Mouse (Mus musculus) mammary gland, adult 2 months (tissue): Measurements from ENCODE around the gene Stx5a. TPM values are rescaled to one million over a fixed set of nuclear protein-coding genes. Genes with fewer than 3 reads are reported as not detected.

Source experiments
- polyA plus RNA-seq: library from polyadenylated mRNA; depleted of rRNA; stranded (reverse); fragments of >200 nt; gene quantifications from 2 replicates; pipeline ENCODE4 v1.2.3, GENCODE M21; 2012; ENCODE audit warnings: low replicate concordance; rRNA removed

Gene Stx5a
- polyA plus RNA-seq: 73.4 and 84.9 TPM in 2 replicates

GRCm38 (mm10) chr19:8741243-8741869 lies at the start of gene Stx5a:
Gene Stx5a, plus strand, starts transcription at chr19:8741413.

DNA sequence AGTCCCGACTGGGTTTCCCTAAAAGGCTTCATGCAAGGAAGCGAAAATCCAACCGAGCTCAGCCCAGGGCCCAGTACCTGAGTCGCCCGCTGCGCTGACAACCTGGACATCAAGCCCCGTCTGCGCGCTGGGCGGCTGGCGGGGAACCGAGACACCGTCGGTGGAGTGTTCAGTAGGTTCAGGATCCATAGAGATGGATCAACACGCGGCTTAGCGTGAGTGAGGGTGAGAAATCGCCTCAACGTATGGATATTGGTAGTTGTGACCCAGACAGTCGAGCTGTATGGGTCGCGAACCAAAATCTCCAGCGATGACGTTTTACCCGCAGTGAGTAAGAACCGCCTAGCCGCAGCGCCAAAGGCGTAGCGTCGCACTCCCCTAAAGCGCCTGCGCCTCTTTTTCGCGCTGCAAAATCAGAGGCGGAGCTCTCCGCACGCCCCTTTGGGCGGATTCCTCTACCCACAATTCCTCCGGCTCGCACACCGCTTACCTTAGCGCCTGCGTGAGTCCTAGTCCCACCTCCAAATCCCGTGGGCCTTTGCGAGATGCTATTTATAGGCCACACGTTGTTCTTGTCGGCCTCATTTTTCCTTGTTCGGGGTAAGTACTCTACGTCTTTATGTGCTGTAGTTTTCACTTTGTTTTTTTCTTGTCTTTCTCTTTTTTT lies 18.2 kb upstream of the Stx5a start, which contains the start of gene Slc3a2:
Gene Slc3a2 (minus strand): TSS at position 463 of the 667 bp plus-strand sequence.

DNA sequence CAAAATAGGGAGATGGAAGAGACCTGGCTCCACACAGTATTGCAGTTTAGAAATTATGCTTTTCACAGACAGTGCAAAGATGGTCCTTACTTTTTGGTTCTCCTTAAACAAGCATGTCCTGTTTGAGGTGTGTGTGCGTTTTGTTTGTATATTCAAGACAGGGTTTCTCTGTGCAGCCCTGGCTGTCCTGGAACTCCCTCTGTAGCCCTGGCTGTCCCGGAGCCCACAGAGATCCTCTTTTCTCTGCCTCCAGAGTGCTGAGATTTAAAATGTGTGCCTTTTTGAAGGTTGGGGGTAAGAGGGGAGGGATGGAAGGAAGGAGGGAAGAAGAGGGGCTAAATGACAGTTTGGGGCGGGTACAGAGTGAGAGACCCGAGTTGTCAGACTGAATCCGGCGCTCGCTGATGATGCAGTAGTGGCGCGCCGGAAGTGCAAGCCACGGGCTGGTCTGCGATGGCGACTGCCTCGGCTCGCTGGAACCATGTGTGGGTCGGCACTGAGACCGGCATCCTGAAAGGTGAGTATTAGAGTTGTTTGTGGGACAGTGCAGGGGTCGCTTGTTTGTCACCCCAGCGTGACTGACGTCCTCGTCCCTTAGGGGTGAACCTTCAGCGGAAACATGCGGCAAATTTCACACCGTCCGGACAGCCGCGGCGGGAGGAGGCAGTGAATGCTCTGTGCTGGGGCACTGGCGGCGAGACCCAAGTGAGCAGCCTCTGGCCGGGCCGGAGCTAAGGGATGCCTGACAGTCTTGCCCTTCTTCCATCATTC lies 5.6 kb upstream of the Stx5a start, which contains the start of gene Wdr74:
Gene Wdr74 (plus strand): TSS at position 439 of the 771 bp plus-strand sequence.

DNA sequence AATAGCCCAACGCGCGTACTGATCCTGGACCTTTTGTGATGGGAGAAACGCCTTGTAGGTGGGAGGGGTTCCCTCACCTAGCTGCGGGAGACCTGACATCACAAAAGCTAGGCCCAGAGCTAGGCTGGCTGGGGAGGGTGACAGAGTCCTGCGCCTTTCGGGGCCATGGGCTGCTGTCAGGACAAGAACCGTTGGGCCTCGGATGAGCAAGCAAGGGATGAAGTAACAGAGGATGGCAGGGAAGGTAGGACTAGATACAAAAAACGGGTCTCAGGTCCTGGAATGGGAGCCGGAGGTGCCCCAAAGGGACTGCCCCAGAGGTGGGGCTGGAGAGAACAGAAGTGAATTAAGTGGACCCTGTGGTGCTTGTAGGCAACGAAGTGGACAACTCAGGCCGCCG lies 610 bp upstream of the Stx5a start, which contains the start of gene 1700092M07Rik:
Gene 1700092M07Rik (plus strand): TSS at position 116 of the 400 bp plus-strand sequence.

DNA sequence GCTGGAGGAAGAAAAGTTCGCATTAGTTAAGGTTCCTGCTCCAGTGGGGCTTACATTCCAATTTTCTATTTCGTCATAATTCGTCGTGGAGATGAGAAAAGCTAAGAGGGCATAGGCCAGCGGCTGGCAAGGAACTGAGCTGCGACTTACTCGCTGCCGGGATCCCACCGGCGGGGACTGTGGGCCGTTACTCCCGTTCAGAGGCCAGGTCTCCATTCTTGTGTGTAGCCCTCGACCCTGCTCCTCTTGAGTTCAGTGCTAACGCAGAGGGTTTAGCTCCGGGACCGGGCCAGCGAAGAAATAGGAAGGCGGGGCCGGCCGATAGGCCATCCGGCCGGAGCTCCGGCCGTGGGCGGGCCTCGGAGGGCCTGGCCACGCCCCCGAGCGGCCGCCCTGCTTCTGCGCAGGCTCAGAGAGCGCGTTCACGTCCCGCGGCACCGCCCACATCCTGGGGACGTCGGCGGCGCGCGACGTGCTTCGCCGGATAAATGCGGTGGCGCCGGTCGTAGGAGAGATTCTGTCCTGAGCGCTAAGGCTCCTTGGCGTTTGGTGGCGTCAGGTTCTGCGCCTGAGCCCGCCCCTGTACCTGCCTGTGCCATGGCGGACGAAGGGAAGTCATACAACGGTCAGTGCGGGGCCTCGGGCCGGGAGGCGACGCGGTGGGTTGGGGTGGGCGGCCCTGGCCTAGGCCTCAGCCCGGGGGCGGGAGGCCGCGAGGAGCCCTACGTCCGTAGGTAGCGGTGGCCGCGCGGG lies 15.6 kb downstream of the Stx5a start, which contains the start of gene Nxf1:
Gene Nxf1 (plus strand): TSS at position 439 of the 753 bp plus-strand sequence.

GRCm38 (mm10) chr19:8770567-8771270 lies 29.5 kb downstream of the Stx5a start, which contains the start of gene Tmem223:
Gene Tmem223, plus strand, starts transcription at chr19:8770996.

GRCm38 (mm10) chr19:8774086-8774835 lies 33.0 kb downstream of the Stx5a start, which contains the start of gene Tmem179b:
Gene Tmem179b, minus strand, starts transcription at chr19:8774467.

DNA sequence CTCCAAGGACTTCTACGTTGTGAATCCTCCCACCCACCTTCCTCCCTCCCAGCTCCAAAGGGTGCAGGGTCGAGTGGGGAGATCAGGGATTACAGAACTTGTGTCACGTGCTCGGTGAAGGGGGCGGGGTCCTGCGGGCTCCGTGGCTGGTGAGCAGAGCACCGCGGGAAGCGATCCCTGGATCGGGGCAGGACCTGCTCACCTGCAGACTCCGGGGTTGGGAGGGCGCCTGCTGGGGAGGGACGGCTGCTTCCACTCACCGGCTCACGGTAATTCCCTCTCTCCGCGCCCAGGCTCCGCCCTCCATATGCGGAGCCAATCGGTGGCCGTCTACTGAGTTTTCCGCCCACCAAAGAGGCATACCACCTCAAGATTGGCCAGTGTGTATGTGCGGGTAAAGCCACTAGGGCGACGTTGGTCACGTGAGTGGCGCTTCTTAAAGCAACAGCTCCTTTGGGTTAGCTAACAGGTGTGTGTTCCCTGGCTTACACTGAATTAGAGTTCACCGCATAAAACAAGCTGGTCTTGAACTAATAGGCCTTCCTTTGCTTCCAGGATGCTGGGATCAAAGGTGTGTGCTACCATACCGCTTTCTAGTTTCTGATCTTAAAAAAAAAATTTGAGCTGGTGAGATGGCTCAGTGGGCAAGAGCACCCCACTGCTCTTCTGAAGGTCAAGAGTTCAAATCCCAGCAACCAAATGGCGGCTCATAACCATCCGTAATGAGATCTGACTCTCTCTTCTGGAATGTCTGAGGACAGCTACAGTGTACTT lies 45.0 kb downstream of the Stx5a start, which contains the start of gene Taf6l:
Gene Taf6l (minus strand): TSS at position 410 of the 774 bp plus-strand sequence.

DNA sequence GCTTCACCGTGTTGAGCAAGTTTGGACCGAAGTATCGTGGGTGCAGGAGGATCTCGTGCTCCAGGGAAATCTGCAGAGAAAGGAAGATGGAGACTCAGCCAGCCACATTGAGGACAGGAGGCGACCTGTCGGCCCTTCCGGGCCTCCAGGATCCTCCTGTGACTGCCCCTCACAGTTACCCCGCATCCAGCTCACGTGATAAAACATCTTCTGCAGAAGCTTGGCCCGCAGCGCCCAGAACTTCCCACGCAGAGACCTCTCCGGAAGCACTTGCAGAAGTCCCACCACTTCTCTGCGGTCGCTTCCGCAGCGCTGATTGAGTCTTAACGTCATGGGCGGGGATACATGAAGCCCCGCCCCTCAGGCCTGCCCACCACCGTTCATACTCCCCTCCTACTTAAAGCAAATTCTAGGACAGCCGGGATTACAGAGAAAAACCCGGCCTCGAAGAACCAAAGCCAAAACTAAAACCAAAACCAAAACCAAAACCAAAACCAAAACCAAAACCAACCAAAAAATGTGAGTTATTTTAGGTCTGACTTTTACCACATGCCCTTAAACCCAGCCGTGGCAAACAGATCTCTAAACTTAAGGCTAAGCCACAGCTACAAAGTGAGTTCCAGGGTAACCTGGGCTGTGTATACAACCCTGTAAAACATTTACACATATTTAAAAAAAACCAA lies 57.2 kb downstream of the Stx5a start, which contains the start of gene Polr2g:
Gene Polr2g (minus strand): TSS at position 314 of the 683 bp plus-strand sequence.

DNA sequence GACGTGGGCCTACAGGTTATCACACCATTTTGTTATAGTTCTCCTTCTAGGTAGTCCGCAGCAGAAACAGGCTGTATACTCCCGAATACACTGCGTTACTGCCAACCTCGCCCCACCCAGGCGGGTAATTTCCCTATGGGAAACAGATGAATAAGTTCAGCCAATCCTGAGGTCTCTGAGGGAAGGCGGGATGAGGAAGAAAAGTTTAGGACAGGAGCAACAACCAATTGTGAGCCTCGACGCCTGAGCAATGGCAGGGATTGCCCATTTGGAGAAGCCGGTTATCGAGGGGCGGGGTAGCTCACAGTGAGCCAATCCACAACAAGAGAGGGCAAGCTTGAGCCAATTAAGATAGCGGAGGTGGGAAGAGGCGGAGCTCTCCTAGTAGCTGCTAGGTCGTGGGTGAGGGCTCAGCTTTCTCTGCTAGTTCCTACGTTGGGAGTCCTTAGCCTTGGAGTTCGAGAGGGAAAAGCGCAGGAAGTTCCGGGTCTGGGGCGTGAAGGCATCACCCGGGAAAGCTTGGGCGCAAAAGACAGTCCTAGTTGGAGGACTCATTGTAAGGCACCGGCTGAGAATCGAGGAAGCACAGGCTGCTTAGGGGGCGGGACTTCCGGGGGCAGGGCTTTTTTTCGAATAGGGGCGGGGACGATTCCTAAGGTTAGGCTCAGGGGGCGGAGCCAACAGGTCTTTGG lies 61.1 kb downstream of the Stx5a start, which contains the start of gene Zbtb3:
Gene Zbtb3 (plus strand): TSS at position 426 of the 692 bp plus-strand sequence.

Other genes with a start within 250 kb of the Stx5a start
- gene Slc22a8, start 150.2 kb upstream of the Stx5a start, polyA plus RNA-seq: not detected in 2 replicates
- not detected in 2 replicates for gene Slc22a6, start 123.4 kb upstream of the Stx5a start, polyA plus RNA-seq
- 3.0 and 3.4 TPM in 2 replicates for gene Chrm1, start 77.6 kb upstream of the Stx5a start, polyA plus RNA-seq
- gene Slc3a2, start 18.0 kb upstream of the Stx5a start, polyA plus RNA-seq: 156 and 200 TPM in 2 replicates
- gene Wdr74, start 5.6 kb upstream of the Stx5a start, polyA plus RNA-seq: 25.6 and 42.9 TPM in 2 replicates
- not detected in 2 replicates for gene 1700092M07Rik, start 695 bp upstream of the Stx5a start, polyA plus RNA-seq
- 75.3 and 140 TPM in 2 replicates for gene Nxf1, start 15.7 kb downstream of the Stx5a start, polyA plus RNA-seq
- gene Tmem223, start 29.6 kb downstream of the Stx5a start, polyA plus RNA-seq: 300 and 304 TPM in 2 replicates
- 133 and 165 TPM in 2 replicates for gene Tmem179b, start 33.1 kb downstream of the Stx5a start, polyA plus RNA-seq
- 15.2 and 17.4 TPM in 2 replicates for gene Taf6l, start 45.0 kb downstream of the Stx5a start, polyA plus RNA-seq
- gene Polr2g, start 57.2 kb downstream of the Stx5a start, polyA plus RNA-seq: 30.3 and 61.5 TPM in 2 replicates
- 2.4 and 3.2 TPM in 2 replicates for gene Zbtb3, start 61.1 kb downstream of the Stx5a start, polyA plus RNA-seq
- gene Ttc9c, start 77.9 kb downstream of the Stx5a start, polyA plus RNA-seq: 10.7 and 20.5 TPM in 2 replicates
- 13.8 and 14.4 TPM in 2 replicates for gene Hnrnpul2, start 78.6 kb downstream of the Stx5a start, polyA plus RNA-seq
- not detected in 2 replicates for gene AC129217.1, start 88.4 kb downstream of the Stx5a start, polyA plus RNA-seq
- gene Bscl2, start 96.1 kb downstream of the Stx5a start, polyA plus RNA-seq: 568 and 621 TPM in 2 replicates
- gene Gng3, start 97.8 kb downstream of the Stx5a start, polyA plus RNA-seq: 0.34 and 0.65 TPM in 2 replicates
- gene Lrrn4cl, start 109.4 kb downstream of the Stx5a start, polyA plus RNA-seq: 14.0 and 20.9 TPM in 2 replicates
- gene Ubxn1, start 130.1 kb downstream of the Stx5a start, polyA plus RNA-seq: 98.5 and 113 TPM in 2 replicates
- 24.0 and 25.0 TPM in 2 replicates for gene Uqcc3, start 139.5 kb downstream of the Stx5a start, polyA plus RNA-seq
- 1.1 and 3.0 TPM in 2 replicates for gene Lbhd1, start 142.3 kb downstream of the Stx5a start, polyA plus RNA-seq
- gene Gm49403, start 142.5 kb downstream of the Stx5a start, polyA plus RNA-seq: not detected in 2 replicates
- gene 1810009A15Rik, start 147.4 kb downstream of the Stx5a start, polyA plus RNA-seq: 9.6 and 10.3 TPM in 2 replicates
- not detected in 2 replicates for gene Gm49416, start 147.5 kb downstream of the Stx5a start, polyA plus RNA-seq
- gene Ints5, start 151.6 kb downstream of the Stx5a start, polyA plus RNA-seq: 28.9 and 29.0 TPM in 2 replicates
- 97.1 and 165 TPM in 2 replicates for gene Ganab, start 156.7 kb downstream of the Stx5a start, polyA plus RNA-seq
- 79.0 and 149 TPM in 2 replicates for gene B3gat3, start 179.0 kb downstream of the Stx5a start, polyA plus RNA-seq
- gene Rom1, start 187.9 kb downstream of the Stx5a start, polyA plus RNA-seq: 15.7 and 17.6 TPM in 2 replicates
- gene Eml3, start 188.1 kb downstream of the Stx5a start, polyA plus RNA-seq: 70.7 and 78.1 TPM in 2 replicates
- gene Mta2, start 200.5 kb downstream of the Stx5a start, polyA plus RNA-seq: 17.1 and 24.8 TPM in 2 replicates
- 20.2 and 22.1 TPM in 2 replicates for gene Tut1, start 212.4 kb downstream of the Stx5a start, polyA plus RNA-seq
- gene Eef1g, start 225.6 kb downstream of the Stx5a start, polyA plus RNA-seq: 173 and 301 TPM in 2 replicates
- gene Ahnak, start 247.9 kb downstream of the Stx5a start, polyA plus RNA-seq: 27.4 and 46.3 TPM in 2 replicates